Mouse (Mus musculus) neutrophil, adult 59 days (primary cell): ENCODE results near the gene Slfn2. TPM values are rescaled to one million over a fixed set of nuclear protein-coding genes. Genes with fewer than 3 reads are reported as not detected.

Experiments
- total RNA-seq, 2 experiments: library from RNA; stranded (reverse); gene quantifications; 1 replicate in 1 of 2; 2 replicates in 1 of 2; pipeline ENCODE4 v1.2.4; 2023

Slfn2 gene
- total RNA-seq, result 100 to 1,000 TPM; 344 to 353 TPM

GRCm38 (mm10) chr11:83064946-83065345, at the start of gene Slfn2:
Gene Slfn2 (plus strand): TSS chr11:83065112.

GRCm38 (mm10) chr11:83020621-83021020, 44.3 kb upstream of the Slfn2 start, which contains the start of gene Slfn8:
Gene Slfn8 (minus strand): TSS chr11:83020810.

GRCm38 (mm10) chr11:83116597-83117227, 51.8 kb downstream of the Slfn2 start, which contains the start of gene Slfn1:
Gene Slfn1 (plus strand): TSS chr11:83116849.

Other genes with a start within 250 kb of the Slfn2 start
- gene Rffl, start 193.9 kb upstream of the Slfn2 start, total RNA-seq, result 10 to 100 TPM; 59.8 to 67.6 TPM
- 10 to 100 TPM; 14.0 to 16.1 TPM for gene Rad51d, start 174.5 kb upstream of the Slfn2 start, total RNA-seq
- not detected for gene Fndc8, start 173.0 kb upstream of the Slfn2 start, total RNA-seq
- gene Nle1, start 156.7 kb upstream of the Slfn2 start, total RNA-seq, result 10 to 100 TPM in 1 of 2 experiments, 1 to 10 TPM in 1; 8.2 to 10.9 TPM
- gene Unc45b, start 154.6 kb upstream of the Slfn2 start, total RNA-seq, result under 1 TPM in 1 of 2 experiments, not detected in 1; 0.13 TPM
- gene Slfn5, start 113.8 kb upstream of the Slfn2 start, total RNA-seq, result 10 to 100 TPM; 27.1 to 27.9 TPM
- gene Slfn9, start 73.3 kb upstream of the Slfn2 start, total RNA-seq, result 10 to 100 TPM; 10.2 to 12.7 TPM
- gene Slfn8, start 44.3 kb upstream of the Slfn2 start, total RNA-seq, result 10 to 100 TPM; 11.7 to 12.2 TPM
- 100 to 1,000 TPM; 117 to 118 TPM for gene Slfn1, start 51.7 kb downstream of the Slfn2 start, total RNA-seq
- gene Slfn4, start 110.1 kb downstream of the Slfn2 start, total RNA-seq, result 100 to 1,000 TPM; 335 to 391 TPM
- 10 to 100 TPM; 43.7 to 48.5 TPM for gene Slfn3, start 126.2 kb downstream of the Slfn2 start, total RNA-seq
- under 1 TPM; 0.49 to 0.51 TPM for gene Slfn14, start 221.6 kb downstream of the Slfn2 start, total RNA-seq
- gene Ap2b1, start 233.9 kb downstream of the Slfn2 start, total RNA-seq, result 10 to 100 TPM; 75.2 to 89.5 TPM
- gene Pex12, start 237.5 kb downstream of the Slfn2 start, total RNA-seq, result 1 to 10 TPM; 5.9 to 7.1 TPM